Mouse (Mus musculus) kidney, adult 2 months (tissue): ENCODE measurements around the gene Bax. TPM values are rescaled to one million over a fixed set of nuclear protein-coding genes. Genes with fewer than 3 reads are reported as not detected.

Source experiments
- DNase-seq: peaks from one replicate; pipeline ENCODE4 v3.0.0; 2021
- H3K27ac ChIP-seq: fragments of 200-500 bp; 2 replicates; pipeline ENCODE4 v1.5.1; 2012; ENCODE audit warnings: low read depth, low read length, control low read depth, inconsistent platforms; ENCODE audit not compliant: insufficient read depth
- H3K27me3 ChIP-seq: fragments of 200-500 bp; replicated peaks from 2 replicates; pipeline ENCODE4 v1.6.1; 2012; ENCODE audit warnings: mild to moderate bottlenecking, moderate library complexity, low read length, inconsistent platforms; ENCODE audit not compliant: control insufficient read depth, insufficient read depth
- H3K36me3 ChIP-seq: fragments of 200-500 bp; 2 replicates; pipeline ENCODE4 v1.6.1; 2012; ENCODE audit warnings: mild to moderate bottlenecking, moderate library complexity, low read length, inconsistent platforms; ENCODE audit not compliant: control insufficient read depth, insufficient read depth
- H3K4me1 ChIP-seq: fragments of 200-500 bp; 2 replicates; pipeline ENCODE4 v1.6.1; 2011; ENCODE audit warnings: low read length; ENCODE audit not compliant: control insufficient read depth, insufficient read depth
- H3K4me3 ChIP-seq: fragments of 200-500 bp; 2 replicates; pipeline ENCODE4 v1.5.1; 2011; ENCODE audit warnings: mild to moderate bottlenecking, low read depth, low read length, control low read depth; ENCODE audit not compliant: insufficient read depth
- CTCF ChIP-seq: fragments of 200-500 bp; conservative IDR thresholded peaks from 2 replicates; pipeline ENCODE4 v1.5.1; 2011; ENCODE audit warnings: low read depth, mild to moderate bottlenecking, control low read depth, low read length, moderate library complexity, mixed read lengths; ENCODE audit not compliant: insufficient read depth, insufficient read length
- POLR2A ChIP-seq: fragments of 200-500 bp; IDR thresholded peaks from one replicate; pipeline ENCODE4 v1.6.1; 2011; ENCODE audit warnings: low read depth, low read length, control low read depth
- WGBS: fragments of 180-500 bp; shearing (Covaris S2); methylation state at CpG from one replicate; pipeline ENCODE4 v1.1.7; 2018; 5-methylcytosine and 5-hydroxymethylcytosine counted together
- polyA plus RNA-seq: library from polyadenylated mRNA; depleted of rRNA; stranded (reverse); fragments of >200 nt; gene quantifications from 2 replicates; pipeline ENCODE4 v1.2.3, GENCODE M21; 2012

Gene Bax
- polyA plus RNA-seq, 1 experiment: 104 TPM

DNA sequence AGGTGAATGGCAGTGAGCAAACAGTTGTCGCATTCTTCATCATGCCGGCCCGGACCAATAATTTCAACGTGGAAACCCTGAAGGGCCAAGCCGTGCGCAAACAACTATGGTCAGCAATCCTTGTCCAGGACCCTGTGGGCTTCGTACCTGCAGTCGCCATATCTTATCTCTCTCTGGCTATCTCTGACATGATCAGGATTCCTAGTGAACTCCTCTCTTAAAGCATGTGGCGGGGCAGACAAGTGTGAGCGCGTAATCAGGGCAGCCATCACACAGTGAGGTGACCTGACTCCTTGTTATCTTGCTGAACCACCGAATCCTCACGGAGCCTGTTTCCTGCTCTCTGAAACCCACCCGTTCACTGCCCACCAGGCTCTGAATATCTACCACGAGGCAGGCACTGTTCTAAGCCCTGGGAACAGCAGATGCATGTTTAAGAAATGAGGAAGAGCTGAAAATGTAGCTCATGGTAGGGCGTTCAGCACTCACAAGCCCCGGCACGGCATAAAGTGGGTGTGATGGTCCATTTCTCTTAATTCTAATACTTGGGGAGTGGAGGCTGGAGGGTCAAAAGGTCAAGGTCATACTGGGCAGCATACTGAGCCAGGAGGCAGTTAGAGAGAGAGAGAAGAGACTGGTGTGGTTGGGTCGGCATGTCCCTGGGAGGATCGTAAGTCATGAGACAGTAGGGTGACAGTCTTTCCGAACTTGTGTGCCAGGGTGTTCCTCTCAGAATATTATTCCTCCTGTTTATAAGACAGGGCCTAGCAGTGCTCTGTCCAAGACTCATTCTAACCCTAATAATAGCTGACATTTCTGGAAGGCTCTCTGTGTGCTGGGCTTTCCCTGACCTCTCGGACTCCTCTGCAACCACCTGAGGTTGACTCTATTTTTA lies 22.9 kb downstream of the Bax start:
- H3K27me3 ChIP-seq: no peaks in the 10 kb centered on the region
- no peaks in the 10 kb centered on the region for H3K4me1 ChIP-seq
- H3K4me3 ChIP-seq: no peak overlapping the region
- no peaks in the 10 kb centered on the region for H3K36me3 ChIP-seq
- WGBS: 88% methylated on average over 22 of the region's 22 CpGs
- DNase-seq: no peak
- TF ChIP-seq POLR2A: no peak
- TF ChIP-seq CTCF: no peak
- no peak overlapping the region for H3K27ac ChIP-seq

DNA sequence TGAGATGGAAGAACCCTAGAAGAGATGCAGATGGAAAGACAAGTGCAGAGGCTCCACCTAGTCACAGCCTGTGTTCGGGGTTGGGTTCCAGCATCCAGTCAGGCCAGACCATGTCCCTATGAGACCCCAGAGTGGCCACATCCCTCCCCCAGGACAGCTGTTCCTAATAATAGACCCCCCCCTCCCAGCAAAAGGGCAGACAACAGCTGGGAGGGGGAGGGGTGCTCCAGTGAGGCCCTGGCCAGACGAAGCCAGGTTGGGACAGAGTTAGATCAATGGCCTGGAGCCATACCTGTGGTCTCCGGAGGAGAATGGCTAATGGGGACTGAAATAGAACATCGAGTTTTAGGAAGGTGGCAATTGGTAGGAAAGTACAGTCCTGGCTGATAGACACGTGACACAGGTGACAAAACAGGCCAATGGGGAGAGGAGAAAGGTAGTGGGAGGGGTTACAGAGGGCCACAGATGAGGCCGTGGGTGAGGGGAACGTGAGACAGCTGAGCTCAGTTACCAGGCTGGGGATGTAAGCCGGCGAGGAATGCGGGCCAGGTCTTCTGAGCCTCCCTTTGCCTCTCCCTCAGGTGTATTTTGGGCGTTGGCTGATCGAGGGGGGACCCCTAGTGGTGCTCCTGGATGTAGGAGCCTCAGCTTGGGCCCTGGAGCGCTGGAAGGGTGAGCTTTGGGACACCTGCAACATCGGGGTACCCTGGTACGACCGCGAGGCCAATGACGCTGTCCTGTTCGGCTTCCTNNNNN lies 29.0 kb downstream of the Bax start, which contains the start of gene Ruvbl2:
TSS of gene Ruvbl2 (minus strand) at position 576 of the 756 bp plus-strand sequence.
- DNase-seq: peak; percentile 50
- H3K27ac ChIP-seq: peak within 1 kb of the TSS; percentile 5; the same call in 1 of the 2 replicates
- TF ChIP-seq CTCF (peak; percentile 33; the same call in 1 of the 2 replicates), POLR2A (no peak)
- peaks cover 12% of the 10 kb centered on the region for H3K4me1 ChIP-seq
- no peak within 1 kb of the TSS for H3K4me3 ChIP-seq
- no peaks in the 10 kb centered on the region for H3K36me3 ChIP-seq
- 34% methylated on average over 19 of the region's 19 CpGs for WGBS
- H3K27me3 ChIP-seq: no peaks in the 10 kb centered on the region

GRCm38 (mm10) chr7:45437046-45437445 lies 29.7 kb downstream of the Bax start:
- 69% methylated on average over 6 of the region's 6 CpGs for WGBS
- DNase-seq: no peak

DNA sequence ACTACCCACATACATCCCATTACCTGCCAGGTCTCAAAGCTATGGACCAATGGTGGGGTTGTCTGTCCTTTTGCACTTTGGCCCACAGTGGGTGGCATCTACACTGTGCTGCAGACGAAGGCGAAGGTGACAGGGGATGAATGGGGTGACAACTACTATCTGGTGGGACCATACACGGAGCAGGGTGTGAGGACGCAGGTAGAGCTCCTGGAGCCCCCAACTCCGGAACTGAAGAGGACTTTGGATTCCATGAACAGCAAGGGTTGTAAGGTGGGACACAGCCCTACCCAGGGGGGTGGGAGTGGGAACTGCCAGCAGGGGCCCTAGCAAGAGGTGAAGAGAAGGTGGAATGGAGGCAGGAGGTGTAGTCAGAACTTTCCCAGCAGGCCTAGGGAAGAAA lies 30.3 kb downstream of the Bax start:
- WGBS: 82% methylated on average over 5 of the region's 5 CpGs
- Histone ChIP-seq H3K4me3 (no peak overlapping the region), H3K4me1 (peaks cover 12% of the 10 kb centered on the region), H3K27ac (no peak overlapping the region), H3K27me3 (no peaks in the 10 kb centered on the region), H3K36me3 (no peaks in the 10 kb centered on the region)
- no peak for DNase-seq
- no peak for TF ChIP-seq CTCF
- TF ChIP-seq POLR2A: no peak

More at GRCm38 (mm10) chr7:45437046-45437445, 29.7 kb downstream of the Bax start:
- peaks cover 12% of the 10 kb centered on the region for H3K4me1 ChIP-seq
- no peak for TF ChIP-seq CTCF
- TF ChIP-seq POLR2A: no peak
- no peak overlapping the region for H3K27ac ChIP-seq
- no peaks in the 10 kb centered on the region for H3K27me3 ChIP-seq
- no peak overlapping the region for H3K4me3 ChIP-seq
- H3K36me3 ChIP-seq: no peaks in the 10 kb centered on the region

- Histone ChIP-seq H3K27me3 (no peaks in the 10 kb centered on the region), H3K27ac (peak overlapping the region; percentile 85), H3K4me1 (peaks cover 12% of the 10 kb centered on the region), H3K36me3 (no peaks in the 10 kb centered on the region), H3K4me3 (peak overlapping the region; percentile 87)
- no peak for DNase-seq
- under 1% methylated on average over 16 of the region's 16 CpGs for WGBS
- TF ChIP-seq POLR2A (no peak), CTCF (no peak)
Observed at GRCm38 (mm10) chr7:45435038-45435437, 31.7 kb downstream of the Bax start.

DNA sequence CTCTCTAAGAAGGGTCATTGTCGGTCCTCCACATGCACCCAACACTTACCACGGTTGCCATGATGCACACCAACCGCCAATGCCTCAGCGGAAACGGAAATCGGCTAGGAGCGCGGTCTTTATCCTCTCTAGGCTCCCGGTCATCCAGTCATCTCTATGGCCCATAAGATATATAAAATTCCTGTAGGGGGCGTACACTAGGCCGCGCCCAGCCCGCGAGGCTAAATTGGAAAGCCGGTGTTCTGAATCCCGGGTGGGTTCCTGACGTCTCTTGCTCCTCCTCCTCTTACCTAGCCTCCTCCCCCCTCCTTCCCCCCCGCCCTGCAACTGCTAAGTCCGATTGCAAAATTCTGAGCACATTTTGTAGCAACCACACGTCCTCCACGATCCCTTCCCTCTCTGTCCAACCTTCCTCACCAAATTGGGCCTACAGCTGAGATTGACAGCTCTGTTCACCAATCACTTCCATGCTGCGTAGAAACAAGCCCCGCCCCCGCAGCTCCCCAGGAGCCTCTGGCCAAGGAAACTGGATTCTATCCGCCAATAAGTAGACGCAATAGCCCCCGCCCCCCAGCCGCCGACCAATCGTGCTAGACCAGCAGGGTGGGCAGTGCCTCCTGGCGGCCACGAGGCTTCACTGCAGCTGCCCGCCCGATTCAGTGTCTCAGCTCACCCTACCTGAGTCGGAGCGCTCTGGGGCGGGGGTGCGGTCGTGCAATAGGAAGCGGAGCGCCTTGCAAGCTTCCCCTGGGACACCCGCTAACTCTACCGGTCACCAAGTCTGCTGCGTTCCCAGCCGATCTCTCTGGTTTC lies 32.3 kb downstream of the Bax start, which contains the start of gene Gys1:
TSS of gene Gys1 (plus strand) at position 642 of the 813 bp plus-strand sequence.
- Histone ChIP-seq H3K36me3 (no peaks in the 10 kb centered on the region), H3K27me3 (no peaks in the 10 kb centered on the region), H3K4me1 (peaks cover 12% of the 10 kb centered on the region), H3K27ac (peak within 1 kb of the TSS; percentile 85), H3K4me3 (peak within 1 kb of the TSS; percentile 87)
- under 1% methylated on average over 45 of the region's 45 CpGs for WGBS
- peak; percentile 100 for DNase-seq
- TF ChIP-seq CTCF: peak; percentile 81
- peak; percentile 46 for TF ChIP-seq POLR2A
